Comparison of ENCODE assay signal across 9 mouse cellular contexts in genomic region chr14:60688509-60689205, GRCm38 (mm10). TPM values are rescaled to one million over a fixed set of nuclear protein-coding genes. Genes with fewer than 3 reads are reported as not detected.
DNase-seq lines count a peak whose midpoint lies in the region; ATAC-seq and TF ChIP-seq lines count a peak whose summit lies in the region.
"Had no signal": no experiment of that assay in that cellular context is flagged by ENCODE, and none has a peak within 500 bp of the region (broad histone marks: within the 10 kb centered on the region; RNA-seq: fewer than 3 reads in every experiment).

No protein-coding gene starts in this region.

- H3K4me2 ChIP-seq in heart, embryonic 16.5 days (ENCODE audit: low read depth, low read length), result no peak overlapping the region
- no peak overlapping the region for H3K4me2 ChIP-seq in liver, postnatal 0 days (ENCODE audit: low read depth, low read length)
- H3K4me2 ChIP-seq in neural tube, embryonic 13.5 days, result no peak overlapping the region
- H3K4me2 ChIP-seq: embryonic facial prominence, embryonic 15.5 days had no signal

- H3K4me3 ChIP-seq in embryonic facial prominence, embryonic 10.5 days, result no peak overlapping the region
- H3K4me3 ChIP-seq in heart, embryonic 16.5 days (ENCODE audit: low read length), result no peak overlapping the region
- H3K4me3 ChIP-seq in liver, postnatal 0 days (ENCODE audit: low read depth, low read length), result no peak overlapping the region
- H3K4me3 ChIP-seq in neural tube, embryonic 13.5 days, result no peak overlapping the region
- H3K4me3 ChIP-seq: embryonic facial prominence, embryonic 15.5 days had no signal

- peaks cover 42% of the 10 kb centered on the region for H3K4me1 ChIP-seq in embryonic facial prominence, embryonic 10.5 days
- no peaks in the 10 kb centered on the region for H3K4me1 ChIP-seq in heart, embryonic 16.5 days (ENCODE audit: control insufficient read depth, insufficient read depth, low read length)
- peaks cover 10% of the 10 kb centered on the region; the same call in 1 of the 2 replicates for H3K4me1 ChIP-seq in liver, postnatal 0 days (ENCODE audit: insufficient read depth)
- H3K4me1 ChIP-seq in neural tube, embryonic 13.5 days (replicated peaks), result peaks cover 80% of the 10 kb centered on the region

- peak; percentile 76 for ATAC-seq in heart, embryonic 16.5 days (replicated peaks; ENCODE audit: extremely low read depth, insufficient read depth, low FRiP score)
- peak; percentile 58; the same call in 1 of the 2 replicates for ATAC-seq in liver, postnatal 0 days
- peak; percentile 49; the same call in 1 of the 2 replicates for ATAC-seq in neural tube, embryonic 13.5 days (ENCODE audit: low read depth)

- H3K27me3 ChIP-seq in embryonic facial prominence, embryonic 10.5 days (replicated peaks; ENCODE audit: low read depth, poor library complexity, severe bottlenecking), result no peaks in the 10 kb centered on the region
- no peaks in the 10 kb centered on the region for H3K27me3 ChIP-seq in heart, embryonic 16.5 days (ENCODE audit: control insufficient read depth, insufficient read depth, low read length)
- no peaks in the 10 kb centered on the region for H3K27me3 ChIP-seq in liver, postnatal 0 days (ENCODE audit: insufficient read depth, low read length)
- no peaks in the 10 kb centered on the region for H3K27me3 ChIP-seq in neural tube, embryonic 13.5 days
- H3K27me3 ChIP-seq: embryonic facial prominence, embryonic 15.5 days had no signal

- H3K9ac ChIP-seq in heart, embryonic 16.5 days (ENCODE audit: low read length), result no peak overlapping the region
- no peak overlapping the region for H3K9ac ChIP-seq in liver, postnatal 0 days (replicated peaks)
- no peak overlapping the region for H3K9ac ChIP-seq in neural tube, embryonic 13.5 days
- H3K9ac ChIP-seq: embryonic facial prominence, embryonic 15.5 days had no signal

- TF ChIP-seq CTCF in liver, postnatal 0 days (IDR thresholded peaks at IDR 0.05; ENCODE audit: low read depth), result peak; percentile 78

- H3K36me3 ChIP-seq in embryonic facial prominence, embryonic 10.5 days (replicated peaks), result peaks cover 19% of the 10 kb centered on the region
- H3K36me3 ChIP-seq in heart, embryonic 16.5 days (ENCODE audit: control insufficient read depth, insufficient read depth), result no peaks in the 10 kb centered on the region
- H3K36me3 ChIP-seq in liver, postnatal 0 days (replicated peaks; ENCODE audit: insufficient read depth, low read length), result peaks cover 18% of the 10 kb centered on the region
- H3K36me3 ChIP-seq in neural tube, embryonic 13.5 days, result no peaks in the 10 kb centered on the region
- H3K36me3 ChIP-seq: embryonic facial prominence, embryonic 15.5 days had no signal

- no peaks in the 10 kb centered on the region for H3K9me3 ChIP-seq in embryonic facial prominence, embryonic 10.5 days
- no peaks in the 10 kb centered on the region for H3K9me3 ChIP-seq in heart, embryonic 16.5 days (replicated peaks; ENCODE audit: control insufficient read depth, low read length)
- H3K9me3 ChIP-seq in liver, postnatal 0 days (ENCODE audit: low read length), result no peaks in the 10 kb centered on the region
- no peaks in the 10 kb centered on the region for H3K9me3 ChIP-seq in neural tube, embryonic 13.5 days
- H3K9me3 ChIP-seq: embryonic facial prominence, embryonic 15.5 days had no signal

- H3K27ac ChIP-seq in embryonic facial prominence, embryonic 10.5 days (replicated peaks), result no peak overlapping the region
- no peak overlapping the region for H3K27ac ChIP-seq in heart, embryonic 16.5 days (ENCODE audit: low read length)
- H3K27ac ChIP-seq in liver, postnatal 0 days (ENCODE audit: low read depth), result no peak overlapping the region
- no peak overlapping the region for H3K27ac ChIP-seq in neural tube, embryonic 13.5 days (replicated peaks)
- H3K27ac ChIP-seq: embryonic facial prominence, embryonic 15.5 days had no signal

- peak; percentile 69 to 72 for DNase-seq in B cell, adult 2 months
- peak; percentile 29 for DNase-seq in T-cell, adult 2 months (ENCODE audit: low spot score)
- DNase-seq in embryonic facial prominence, embryonic 10.5 days (ENCODE audit: low spot score), result peak; percentile 59
- peak; percentile 79 to 81 for DNase-seq in kidney, postnatal 25 days
- peak; percentile 57 for DNase-seq in liver, postnatal 0 days
- DNase-seq in thymus, postnatal 0 days (ENCODE audit: low spot score), result peak; percentile 67

- no peak for TF ChIP-seq EP300 in liver, postnatal 0 days (IDR thresholded peaks at IDR 0.05; ENCODE audit: low read depth)

- 51% methylated on average over 7 of the region's 7 CpGs for WGBS in embryonic facial prominence, embryonic 10.5 days
- WGBS in heart, embryonic 16.5 days, result 42% methylated on average over 7 of the region's 7 CpGs
- WGBS in liver, postnatal 0 days (ENCODE audit: insufficient replicate concordance), result 40% methylated on average over 7 of the region's 7 CpGs
- 25% methylated on average over 7 of the region's 7 CpGs for WGBS in neural tube, embryonic 13.5 days

RNA-seq across cellular contexts. Expression of gene Spata13, which starts 54.9 kb away (rescaled TPM):
- polyA plus RNA-seq in embryonic facial prominence, embryonic 10.5 days (2016; fragmentation: Nextera tagmentation; extraction: Ambion mirVana), result 28.2 and 39.6 TPM in 2 replicates
- polyA plus RNA-seq in heart, embryonic 16.5 days (2015; fragmentation: Nextera tagmentation; extraction: Ambion mirVana), result 18.9 and 21.4 TPM in 2 replicates
- polyA plus RNA-seq in liver, postnatal 0 days (2015; fragmentation: Nextera tagmentation; extraction: Ambion mirVana), result 13.7 and 14.0 TPM in 2 replicates
- polyA plus RNA-seq in neural tube, embryonic 13.5 days (2015; fragmentation: Nextera tagmentation; extraction: Ambion mirVana), result 22.2 and 25.6 TPM in 2 replicates
- 48.9 and 50.4 TPM in 2 replicates for polyA plus RNA-seq in thymus, postnatal 0 days (2015; fragmentation: Nextera tagmentation; extraction: Ambion mirVana)

Comparison
In these comparisons a context has a peak if more than half of its experiments do, and no peak if none do; other contexts are left out.
1. DNase-seq: peak in every context shown above with its lines; median percentile 80 in kidney, postnatal 25 days; 70 in B cell, adult 2 months; 67 in thymus, postnatal 0 days; 59 in embryonic facial prominence, embryonic 10.5 days; 57 in liver, postnatal 0 days; 29 in T-cell, adult 2 months.